Mouse (Mus musculus): ENCODE data around the gene Adk.
A peak's percentile ranks its signal among the peaks of the same experiment; 100 is the strongest.

Gene Adk

DNA sequence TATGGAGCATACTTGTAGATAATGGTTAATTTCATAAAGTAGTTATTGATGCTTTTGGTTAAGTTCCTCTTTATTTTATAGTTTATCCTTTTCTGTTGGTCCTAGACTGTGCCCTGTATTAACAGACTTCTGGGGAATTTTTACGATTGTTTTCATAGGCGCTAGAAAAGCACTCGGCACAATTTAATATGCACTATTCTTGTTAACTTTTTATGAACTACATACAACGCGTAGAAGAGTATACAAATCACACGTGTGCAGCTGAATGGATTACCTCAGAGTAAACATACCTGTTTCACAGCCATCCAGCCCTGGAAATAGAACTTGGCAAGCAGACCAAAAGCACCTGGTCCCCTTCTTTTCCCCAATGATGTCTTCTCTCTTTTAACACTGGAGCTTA lies 99.7 kb downstream of the Adk start:
- no peak for DNase-seq (ENCODE audit: low read depth, low spot score)

DNA sequence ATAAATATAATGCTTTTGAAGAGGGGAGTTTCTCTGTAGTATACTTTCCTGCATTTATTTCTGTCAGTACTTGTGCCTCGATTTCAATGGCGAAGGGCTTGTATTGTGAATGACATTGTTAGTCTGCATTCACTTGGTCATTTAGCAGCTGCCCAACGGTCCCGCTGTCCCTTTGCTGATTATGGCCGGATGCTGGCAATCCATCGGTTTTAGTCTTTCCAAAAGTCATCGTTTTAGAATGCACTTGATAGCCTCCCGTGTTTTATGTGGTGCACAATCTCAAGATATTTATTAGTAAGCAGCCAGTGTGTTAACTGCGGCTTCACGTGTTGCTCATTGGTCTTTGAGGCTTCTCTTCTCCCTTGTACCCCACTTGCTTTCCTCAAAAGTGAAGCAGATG lies 113.3 kb downstream of the Adk start:
- DNase-seq (ENCODE audit: low read depth, low spot score): no peak

DNA sequence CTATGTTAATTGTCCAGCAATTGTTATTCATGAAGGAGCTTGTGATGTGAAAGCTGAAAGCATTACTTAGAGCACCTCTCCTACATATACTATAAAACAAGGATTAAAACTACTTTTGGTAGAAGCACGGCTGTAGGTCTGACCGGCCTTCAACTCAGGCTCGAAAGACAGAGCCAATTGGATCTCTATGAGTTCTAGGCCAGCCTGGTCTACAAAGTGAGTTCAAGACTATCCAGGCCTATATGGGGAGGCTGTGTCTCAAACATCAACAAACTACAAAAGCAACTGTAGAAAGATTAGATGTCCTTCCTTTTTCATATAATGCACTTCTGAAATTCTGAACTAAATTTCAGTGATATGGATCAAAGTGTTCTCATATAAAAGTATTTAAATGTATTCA lies 113.7 kb downstream of the Adk start:
- no peak for DNase-seq (ENCODE audit: low read depth, low spot score)

DNA sequence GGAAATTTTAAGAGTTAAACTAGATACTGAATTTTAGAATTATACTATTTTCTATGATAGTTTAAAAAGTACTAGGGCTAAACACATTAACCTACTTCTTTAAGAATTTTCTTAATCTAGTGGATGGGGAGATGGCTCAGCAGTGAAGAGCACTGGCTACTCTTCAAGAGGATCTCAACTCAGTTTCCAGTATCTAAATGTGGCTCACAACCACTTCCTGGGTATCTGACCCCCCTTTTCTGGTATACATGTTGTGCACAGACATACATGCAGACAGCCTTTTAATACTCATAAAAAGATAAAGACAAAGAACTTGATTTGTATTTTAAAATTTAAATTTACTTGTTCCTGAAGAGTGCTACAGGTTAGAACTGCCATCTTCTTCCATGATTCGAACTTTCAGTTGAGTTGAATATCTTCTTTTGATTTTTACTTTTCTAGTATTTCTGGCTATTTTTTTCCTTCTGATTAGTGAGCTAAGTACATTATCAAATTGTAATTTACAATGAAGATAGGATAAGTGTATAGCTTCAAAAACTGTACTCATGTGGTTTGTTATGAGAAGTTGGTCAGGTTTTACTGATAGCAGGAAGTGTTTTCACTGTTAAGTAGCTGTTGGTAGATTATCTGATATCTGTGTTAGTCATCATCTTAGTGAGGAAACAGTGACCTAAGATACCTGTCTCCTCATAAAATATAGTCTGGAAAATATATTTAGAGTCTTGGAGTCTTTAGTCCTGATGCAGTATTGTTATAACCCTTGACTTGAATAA lies 121.8 kb downstream of the Adk start:
- DNase-seq (ENCODE audit: low read depth, low spot score): peak; percentile 10

DNA sequence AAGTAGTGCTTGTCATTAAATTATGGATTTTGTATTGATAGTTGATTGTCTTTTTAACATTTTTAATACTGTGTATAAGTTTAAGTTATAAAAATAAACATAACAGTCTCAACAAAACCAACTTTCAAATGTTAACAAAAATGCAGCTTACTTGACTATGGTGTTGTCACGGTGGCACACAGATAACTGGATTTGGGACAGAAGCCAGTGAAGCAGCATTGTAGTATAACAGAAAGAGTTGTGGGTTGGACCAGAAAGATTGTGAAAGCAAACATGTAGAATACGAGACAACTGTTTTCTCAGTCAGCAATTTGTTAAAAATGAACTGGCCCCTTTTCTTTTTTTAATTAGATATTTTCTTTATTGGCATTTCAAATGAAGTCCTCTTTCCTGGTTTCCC lies 122.4 kb downstream of the Adk start:
- no peak for DNase-seq (ENCODE audit: low read depth, low spot score)

DNA sequence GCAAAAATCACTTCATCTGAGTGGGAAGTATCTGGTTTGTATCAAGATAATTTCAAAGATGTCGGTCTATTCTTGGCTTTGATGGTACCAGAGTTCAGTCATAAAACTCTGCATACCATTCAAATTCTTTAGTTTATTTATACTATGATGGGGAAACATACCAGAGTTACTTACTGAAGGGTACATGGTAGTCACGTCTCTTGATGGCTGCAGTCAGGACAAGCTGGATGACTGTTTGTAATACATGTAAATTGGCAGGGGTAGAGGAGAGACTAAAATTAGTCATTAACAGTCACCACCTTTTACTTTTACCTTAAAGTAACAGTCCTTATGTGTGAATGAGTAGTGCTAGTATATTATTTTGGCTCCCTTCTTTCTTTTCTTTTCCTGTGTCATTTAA lies 125.4 kb downstream of the Adk start:
- no peak for DNase-seq (ENCODE audit: low read depth, low spot score)

DNA sequence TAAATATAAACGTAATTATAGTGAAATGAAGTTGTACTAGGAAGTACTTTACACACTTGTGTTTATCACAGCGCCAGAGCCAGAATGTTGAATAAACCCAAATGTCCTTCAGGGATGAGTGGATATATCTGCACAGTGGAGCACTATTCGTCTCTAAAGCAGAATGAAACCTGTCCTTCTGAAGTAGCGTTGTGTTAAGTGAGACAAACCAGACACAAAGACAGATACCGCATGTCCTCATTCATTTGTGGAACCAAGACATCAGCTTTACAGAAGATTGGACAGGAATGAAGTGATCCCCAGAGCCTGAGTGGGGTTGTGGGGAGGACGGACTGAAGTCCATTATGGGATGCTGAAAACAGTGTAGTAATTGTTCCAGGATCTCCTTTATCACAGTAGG lies 126.0 kb downstream of the Adk start:
- no peak for DNase-seq (ENCODE audit: low read depth, low spot score)

DNA sequence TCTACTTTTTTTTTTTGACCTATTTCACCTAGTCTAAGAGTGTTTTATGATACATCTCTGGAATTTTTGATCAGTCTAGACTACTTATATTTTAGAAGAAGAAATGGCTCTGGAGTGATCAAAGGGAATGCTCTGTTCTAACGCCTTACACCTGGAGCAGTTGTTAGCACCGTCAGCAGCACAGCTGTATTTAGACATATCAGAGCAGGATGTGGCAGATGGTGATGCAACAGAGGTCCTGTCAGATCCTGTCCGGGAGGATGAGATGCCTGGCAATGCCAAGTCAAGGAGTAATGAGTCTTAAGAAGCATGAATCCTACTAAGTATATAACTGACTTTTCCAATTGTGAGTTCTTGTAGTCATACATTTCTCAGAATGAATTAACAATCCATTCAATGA lies 128.7 kb downstream of the Adk start:
- DNase-seq (ENCODE audit: low read depth, low spot score): no peak

DNA sequence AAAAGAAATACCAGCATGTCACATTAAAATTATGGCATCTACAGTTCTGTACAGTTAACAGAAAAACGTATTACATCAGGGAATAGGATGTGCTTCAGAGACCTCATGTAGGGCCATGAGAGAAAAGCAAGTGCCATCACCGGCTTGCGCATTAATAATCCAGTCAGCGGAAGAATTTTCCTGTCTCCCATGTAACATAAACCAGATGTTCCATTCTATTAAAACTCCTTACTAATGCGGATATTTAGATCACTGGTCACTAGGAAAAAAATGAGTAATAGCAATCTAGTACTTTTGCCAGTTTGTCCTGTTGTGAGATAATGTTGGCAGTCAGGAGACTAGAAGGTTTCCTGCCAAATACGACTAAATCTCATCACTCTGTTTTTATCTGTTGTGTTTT lies 139.6 kb downstream of the Adk start:
- no peak for DNase-seq (ENCODE audit: low read depth, low spot score)

DNA sequence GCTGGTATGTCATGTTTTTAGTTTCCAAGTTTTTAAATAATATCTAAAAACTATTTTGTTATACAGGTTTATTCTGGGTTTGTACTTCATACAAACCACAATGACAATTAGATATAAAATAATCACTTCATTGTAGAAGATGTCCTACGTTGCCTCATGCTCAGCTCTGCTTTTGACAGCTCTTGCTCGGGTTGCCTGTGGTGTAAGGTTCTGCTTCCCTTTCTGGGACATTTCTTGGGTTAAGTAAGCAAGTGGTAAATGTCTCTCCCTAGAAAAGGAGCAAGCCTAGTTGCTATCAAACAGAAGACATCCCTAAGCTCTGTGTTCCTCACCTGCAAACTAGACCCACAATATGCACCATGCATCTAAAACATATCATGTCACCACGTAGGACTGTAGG lies 140.4 kb downstream of the Adk start:
- DNase-seq (ENCODE audit: low read depth, low spot score): no peak

DNA sequence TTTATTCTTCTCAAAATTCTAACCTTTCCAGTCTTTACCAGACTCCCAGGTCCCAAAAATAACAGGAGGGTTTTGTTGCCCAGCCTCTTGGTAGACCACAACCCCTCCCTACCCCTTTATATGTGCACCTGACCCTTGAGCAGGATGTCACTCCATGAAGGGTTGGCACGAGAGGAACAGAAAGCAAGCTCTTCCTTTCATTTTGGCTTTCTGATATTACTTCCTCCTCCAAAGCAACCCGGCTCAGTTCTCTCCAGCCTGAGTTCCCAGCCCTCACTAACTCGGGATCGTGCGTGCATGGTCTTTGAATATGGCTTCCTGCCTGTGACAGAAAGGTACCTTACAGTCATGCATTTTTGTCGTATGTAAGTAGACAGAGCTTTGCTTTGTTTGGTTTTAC lies 142.0 kb downstream of the Adk start:
- no peak for DNase-seq (ENCODE audit: low read depth, low spot score)

DNA sequence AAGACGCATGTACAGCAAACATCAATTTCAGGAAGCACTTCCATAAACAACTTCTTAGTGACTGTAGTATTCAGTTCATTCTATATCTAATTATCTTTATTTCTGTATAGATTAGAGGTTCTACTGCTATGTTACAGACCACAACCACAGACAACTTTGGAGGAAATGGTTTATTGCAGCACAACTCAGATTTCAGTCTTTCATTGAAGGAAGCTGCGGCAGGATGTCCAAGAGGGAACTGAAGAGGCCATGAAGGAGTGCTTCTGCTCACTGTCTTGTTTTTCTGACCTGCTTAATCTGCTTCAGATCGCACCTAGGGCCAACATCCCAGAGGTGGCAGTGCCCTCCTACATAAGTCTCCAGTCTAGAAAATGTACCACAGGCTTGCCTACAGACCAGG lies 148.5 kb downstream of the Adk start:
- DNase-seq (ENCODE audit: low read depth, low spot score): no peak

DNA sequence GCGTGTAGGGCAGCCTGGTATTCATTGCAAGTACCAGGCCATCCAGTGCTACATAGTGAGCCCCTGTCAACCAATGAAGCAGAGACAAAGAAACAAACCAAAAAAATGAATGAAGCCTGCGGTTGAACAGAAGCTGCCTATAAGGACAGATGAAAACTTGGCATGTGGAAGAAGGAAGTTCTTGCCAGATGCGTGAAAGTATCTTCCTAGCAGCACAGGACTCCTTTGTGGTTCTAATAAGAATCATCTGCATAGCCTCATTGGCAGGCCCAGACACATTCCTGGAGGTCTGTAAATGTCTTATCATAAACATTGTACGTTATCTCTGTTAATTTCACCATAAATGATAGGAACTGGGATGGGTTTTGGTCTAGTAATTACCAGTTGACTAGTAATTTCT lies 154.1 kb downstream of the Adk start:
- no peak for DNase-seq (ENCODE audit: low read depth, low spot score)

DNA sequence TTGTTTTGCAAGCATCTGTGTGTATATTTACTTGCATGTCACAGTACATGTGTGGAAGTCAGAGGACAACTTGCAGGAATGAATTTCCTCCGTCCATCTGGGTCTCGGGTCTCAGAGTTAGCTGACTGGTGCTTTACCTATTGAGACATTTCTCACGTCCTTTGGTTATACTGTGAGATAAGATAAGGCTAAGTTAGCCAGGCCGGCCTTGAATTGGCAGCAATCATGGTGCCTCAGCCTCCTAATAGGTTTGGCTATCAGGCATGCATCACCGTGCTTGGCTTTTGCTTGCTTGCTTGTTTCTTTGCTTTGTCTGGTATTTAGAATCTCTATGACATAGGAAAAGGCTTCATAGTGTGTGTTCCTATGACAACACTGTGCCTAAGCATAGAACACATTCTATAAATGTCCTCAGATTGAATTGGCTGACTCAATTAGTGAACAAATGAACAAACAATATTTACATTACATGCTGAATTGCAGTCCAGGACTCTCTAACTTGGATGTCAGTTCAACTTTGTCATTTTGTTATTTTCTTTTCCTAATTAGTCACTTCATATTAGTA lies 169.3 kb downstream of the Adk start:
- DNase-seq (ENCODE audit: low read depth, low spot score): no peak

DNA sequence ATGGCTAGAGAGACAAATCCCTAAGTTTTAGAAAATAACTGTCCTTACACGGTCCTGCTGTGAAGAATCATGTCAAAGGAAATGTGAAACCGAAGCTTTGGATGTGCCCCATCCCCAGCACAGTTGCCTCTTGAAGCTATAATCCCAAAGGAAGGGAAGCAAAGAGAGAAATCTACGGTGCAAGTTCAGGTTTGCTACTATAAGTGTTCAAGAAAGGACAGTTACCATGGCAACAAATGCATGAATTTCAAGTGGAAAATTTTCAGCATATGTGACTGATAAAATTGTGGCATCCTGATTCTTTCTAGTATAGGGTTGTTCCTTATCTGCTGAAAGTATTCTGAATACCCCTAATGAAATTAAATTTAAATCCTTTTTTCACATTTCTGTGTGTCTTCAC lies 169.8 kb downstream of the Adk start:
- DNase-seq (ENCODE audit: low read depth, low spot score): no peak

DNA sequence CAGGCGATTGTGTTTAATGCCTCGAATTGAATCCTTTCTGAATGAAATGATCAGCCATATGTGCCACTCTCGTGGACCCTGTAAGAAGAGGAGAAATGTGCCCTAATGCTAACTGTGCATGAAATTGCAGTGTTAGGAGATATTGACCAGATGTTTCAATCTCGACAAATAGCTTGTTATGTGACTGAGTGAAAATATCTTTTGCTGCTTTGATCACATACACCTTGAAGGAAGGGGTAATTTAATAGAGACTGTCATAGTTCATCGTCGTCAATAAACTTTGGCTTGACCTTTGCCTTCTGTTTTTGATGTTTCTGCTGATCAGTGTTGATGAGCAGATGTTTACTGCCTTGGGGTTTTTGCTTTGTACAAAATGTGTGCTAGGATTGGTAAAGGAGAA lies 171.1 kb downstream of the Adk start:
- DNase-seq (ENCODE audit: low read depth, low spot score): no peak

DNA sequence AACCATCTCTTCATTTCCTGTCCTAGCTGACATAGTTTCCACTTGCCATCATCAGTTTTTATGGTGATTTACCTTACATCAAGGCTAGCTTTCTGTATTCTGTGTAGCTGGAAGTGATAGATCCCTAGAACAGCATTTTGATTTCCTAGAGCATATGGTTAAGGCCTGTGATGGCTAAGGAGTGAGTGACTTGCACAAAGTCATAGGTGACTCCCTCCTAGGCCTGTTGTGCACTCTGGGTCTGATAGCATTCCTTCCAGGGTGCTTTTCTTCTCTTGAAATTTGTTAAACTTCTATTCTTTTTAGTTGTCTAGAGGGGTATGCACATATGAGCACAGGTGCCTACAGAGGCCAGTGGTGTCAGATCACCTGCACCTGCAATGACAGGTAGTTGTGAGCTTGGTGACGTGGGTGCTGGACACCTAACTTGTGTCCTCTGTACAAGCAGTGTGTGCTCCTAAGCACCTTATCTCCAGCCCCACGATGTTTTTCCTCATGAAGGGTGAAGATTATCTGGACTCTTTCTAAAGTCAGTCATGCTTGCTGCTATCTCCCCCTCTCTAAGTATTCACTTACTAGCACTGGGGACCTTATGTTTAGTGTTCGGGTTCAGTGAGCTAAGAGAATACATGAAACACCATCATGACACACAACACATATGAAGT lies 171.7 kb downstream of the Adk start:
- no peak for DNase-seq (ENCODE audit: low read depth, low spot score)

DNA sequence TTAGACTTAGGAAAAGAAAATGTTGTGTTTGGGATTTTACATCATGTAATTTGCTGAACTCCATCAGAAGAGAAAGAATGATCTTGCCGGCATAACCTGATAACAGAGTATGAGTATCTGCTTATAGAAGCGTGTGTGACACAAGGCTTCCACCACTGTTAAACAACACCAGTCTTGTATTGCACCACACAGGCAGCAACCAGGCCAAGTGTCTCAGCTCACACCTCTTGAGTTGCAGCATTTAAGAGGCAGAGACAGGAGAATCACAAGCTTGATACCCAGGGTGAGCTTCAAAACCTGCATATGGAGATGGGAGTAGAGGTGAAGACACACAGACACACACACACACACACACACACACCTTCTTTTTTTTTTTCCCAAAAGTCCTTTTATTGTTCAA lies 184.7 kb downstream of the Adk start:
- DNase-seq (ENCODE audit: low read depth, low spot score): no peak

DNA sequence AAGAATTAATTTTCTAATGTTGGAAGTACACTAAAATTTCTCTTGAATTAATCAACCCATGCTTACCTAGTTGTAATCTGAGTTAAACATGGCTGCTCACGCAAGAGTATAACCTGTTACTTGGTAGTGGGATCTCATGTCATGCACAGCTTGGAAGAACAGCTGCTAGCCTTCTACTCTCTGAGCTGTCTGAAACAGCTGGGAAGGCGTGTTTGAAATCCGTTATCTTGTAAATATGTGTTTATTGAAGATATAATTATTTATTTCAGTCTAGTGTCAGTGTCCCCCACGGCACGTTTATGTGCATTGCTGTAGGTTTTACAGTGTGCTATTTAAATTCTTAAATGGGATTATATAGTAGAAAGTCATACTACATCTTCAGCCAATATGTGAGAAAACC lies 188.7 kb downstream of the Adk start:
- no peak for DNase-seq (ENCODE audit: low read depth, low spot score)

DNA sequence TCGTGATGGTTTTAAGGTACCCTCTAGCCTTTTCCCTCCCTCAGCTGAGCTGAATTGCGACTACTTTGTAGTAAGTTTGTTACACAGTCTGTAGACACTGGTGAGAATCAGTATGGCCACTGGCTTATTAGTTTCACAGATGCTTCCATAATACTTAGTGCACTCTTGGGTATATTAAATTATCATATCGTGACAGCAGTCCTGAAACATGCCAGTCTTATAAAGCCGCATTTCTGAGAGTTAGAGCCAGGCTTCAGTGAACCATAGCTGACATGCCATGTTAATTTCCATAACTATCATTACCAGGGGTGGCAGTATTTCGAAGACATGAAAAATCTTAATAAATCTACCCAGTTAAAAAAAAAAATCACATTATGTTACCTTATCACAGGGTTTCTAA lies 199.0 kb downstream of the Adk start:
- DNase-seq (ENCODE audit: low read depth, low spot score): no peak

DNA sequence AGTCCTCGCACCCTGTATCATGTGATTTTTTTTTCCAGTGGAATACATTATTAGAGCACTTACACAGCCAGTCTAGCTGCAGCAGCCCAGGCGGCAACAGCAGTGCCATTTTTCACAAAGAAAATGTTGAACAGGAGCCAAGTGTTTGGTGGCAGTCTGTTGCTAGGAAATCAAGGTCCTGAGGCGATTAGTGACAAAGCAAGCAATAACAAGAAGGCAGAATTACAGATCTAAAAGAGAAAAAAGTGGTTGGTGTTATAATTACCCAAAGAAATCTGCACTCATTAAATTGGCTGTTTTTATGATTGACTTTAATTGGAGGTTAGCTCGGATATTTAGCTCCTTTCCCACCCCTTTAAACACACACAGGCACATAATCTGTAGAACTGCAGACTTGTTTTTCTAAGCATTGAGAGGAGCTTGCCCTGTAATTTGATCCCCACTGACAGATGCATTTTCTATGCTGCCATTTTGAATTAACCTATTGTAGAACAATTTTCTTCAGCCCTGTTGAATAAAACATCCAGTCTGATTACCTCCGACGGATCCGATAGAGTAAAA lies 200.0 kb downstream of the Adk start:
- no peak for DNase-seq (ENCODE audit: low read depth, low spot score)

DNA sequence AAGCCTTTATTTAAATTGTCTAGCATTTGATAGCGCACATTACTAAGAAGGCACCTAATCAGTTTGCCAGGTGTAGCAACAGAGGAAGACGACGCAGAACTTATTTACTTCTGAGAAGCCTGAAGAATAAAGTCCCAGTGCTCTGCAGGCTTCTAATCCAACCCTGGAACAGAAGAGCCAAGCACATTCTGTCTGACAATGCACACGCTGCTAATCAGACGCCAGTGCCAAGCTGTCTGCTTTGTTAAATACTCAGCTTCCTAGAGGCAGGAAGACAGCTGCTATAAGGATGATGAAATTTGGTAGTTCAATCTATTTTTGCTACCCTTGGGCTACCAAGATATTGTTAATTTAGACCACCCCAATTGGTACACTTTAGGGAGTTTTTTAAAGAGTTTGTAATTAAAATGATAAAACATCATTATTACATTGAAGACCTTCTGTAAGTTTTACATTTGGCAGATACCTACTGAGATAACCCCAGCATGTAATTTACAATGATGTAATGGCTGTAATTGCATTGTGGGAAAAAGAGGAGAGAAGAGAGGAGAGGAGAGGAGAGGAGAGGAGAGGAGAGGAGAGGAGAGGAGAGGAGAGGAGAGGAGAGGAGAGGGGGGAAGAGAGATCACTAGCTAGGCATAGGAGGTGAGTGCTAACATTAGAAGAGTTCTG lies 201.1 kb downstream of the Adk start:
- DNase-seq (ENCODE audit: low read depth, low spot score): no peak

DNA sequence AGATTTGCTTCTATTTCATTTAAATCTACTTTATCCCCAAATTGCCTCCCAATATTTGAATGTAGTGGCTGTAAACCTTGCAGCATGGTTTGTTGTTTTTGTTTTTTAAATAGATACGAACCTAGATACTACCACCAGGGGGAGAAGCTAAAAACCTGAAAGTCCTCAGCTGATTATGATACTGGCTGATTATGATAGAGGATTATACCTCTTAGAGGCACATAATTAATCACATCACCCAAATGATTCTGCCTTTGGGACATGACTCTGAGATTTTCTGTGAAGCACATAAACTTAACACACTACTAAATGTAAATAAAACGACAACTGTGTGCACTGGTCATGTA lies 201.6 kb downstream of the Adk start:
- no peak for DNase-seq (ENCODE audit: low read depth, low spot score)

All from CD4-positive helper T cell, adult 2 months (primary cell).